Mouse (Mus musculus): ENCODE data around the gene 4833439L19Rik. TPM values are rescaled to one million over a fixed set of nuclear protein-coding genes. Genes with fewer than 3 reads are reported as not detected.

4833439L19Rik gene
- total RNA-seq, 2 experiments from 2014 or later, result 78.0 to 89.7 TPM

GRCm38 (mm10) chr13:54585831-54586230, 20.6 kb upstream of the 4833439L19Rik start:
- no peak for DNase-seq (ENCODE audit: low spot score in 2 of 2)

- DNase-seq (ENCODE audit: low spot score in 2 of 2), result no peak
Measured at GRCm38 (mm10) chr13:54582860-54583259, 17.6 kb upstream of the 4833439L19Rik start.

GRCm38 (mm10) chr13:54582126-54582525, 16.9 kb upstream of the 4833439L19Rik start:
- no peak for DNase-seq (ENCODE audit: low spot score in 2 of 2)

- DNase-seq (ENCODE audit: low spot score in 2 of 2), result no peak
Measured at GRCm38 (mm10) chr13:54581385-54581784, 16.1 kb upstream of the 4833439L19Rik start.

- no peak for DNase-seq (ENCODE audit: low spot score in 2 of 2)
Measured at GRCm38 (mm10) chr13:54577652-54578507, 12.6 kb upstream of the 4833439L19Rik start.

GRCm38 (mm10) chr13:54575489-54575888, 10.3 kb upstream of the 4833439L19Rik start:
- no peak for DNase-seq (ENCODE audit: low spot score in 2 of 2)

GRCm38 (mm10) chr13:54574854-54575481, 9.7 kb upstream of the 4833439L19Rik start, which contains the start of gene Arl10:
Gene Arl10, plus strand, starts transcription at chr13:54575015.
- peak; percentile 59 to 61 for DNase-seq (ENCODE audit: low spot score in 2 of 2)

GRCm38 (mm10) chr13:54572621-54573020, 7.4 kb upstream of the 4833439L19Rik start:
- no peak for DNase-seq (ENCODE audit: low spot score in 2 of 2)

GRCm38 (mm10) chr13:54571637-54572036, 6.4 kb upstream of the 4833439L19Rik start:
- no peak for DNase-seq (ENCODE audit: low spot score in 2 of 2)

GRCm38 (mm10) chr13:54570736-54571135, 5.5 kb upstream of the 4833439L19Rik start:
- no peak for DNase-seq (ENCODE audit: low spot score in 2 of 2)

- no peak for DNase-seq (ENCODE audit: low spot score in 2 of 2)
Measured at GRCm38 (mm10) chr13:54569282-54569681, 4.0 kb upstream of the 4833439L19Rik start.

GRCm38 (mm10) chr13:54568380-54568779, 3.1 kb upstream of the 4833439L19Rik start:
- no peak for DNase-seq (ENCODE audit: low spot score in 2 of 2)

GRCm38 (mm10) chr13:54565594-54566345, 535 bp upstream of the 4833439L19Rik start:
- no peak for DNase-seq (ENCODE audit: low spot score in 2 of 2)

GRCm38 (mm10) chr13:54564232-54565200, 719 bp downstream of the 4833439L19Rik start:
- no peak for DNase-seq (ENCODE audit: low spot score in 2 of 2)

- DNase-seq (ENCODE audit: low spot score in 2 of 2), result no peak
Measured at GRCm38 (mm10) chr13:54562562-54562961, 2.7 kb downstream of the 4833439L19Rik start.

GRCm38 (mm10) chr13:54560608-54561007, 4.6 kb downstream of the 4833439L19Rik start:
- DNase-seq (ENCODE audit: low spot score in 2 of 2), result no peak

- DNase-seq (ENCODE audit: low spot score in 2 of 2), result no peak
Measured at GRCm38 (mm10) chr13:54559656-54560055, 5.6 kb downstream of the 4833439L19Rik start.

GRCm38 (mm10) chr13:54557652-54558051, 7.6 kb downstream of the 4833439L19Rik start:
- DNase-seq (ENCODE audit: low spot score in 2 of 2), result no peak

GRCm38 (mm10) chr13:54556796-54557195, 8.4 kb downstream of the 4833439L19Rik start:
- DNase-seq (ENCODE audit: low spot score in 2 of 2), result no peak

- no peak for DNase-seq (ENCODE audit: low spot score in 2 of 2)
Measured at GRCm38 (mm10) chr13:54556176-54556575, 9.1 kb downstream of the 4833439L19Rik start.

All from adrenal gland, postnatal 4 days (tissue).